Mouse (Mus musculus) erythroblast, embryonic 14.5 days (primary cell): ENCODE results near the gene Rrp12. TPM values are rescaled to one million over a fixed set of nuclear protein-coding genes. Genes with fewer than 3 reads are reported as not detected.
"Not testable (repeated sequence)": the region's sequence is repeated elsewhere in the genome, so short reads cannot be mapped to it uniquely, and the experiment has no call there.

Experiments
- H3K27me3 ChIP-seq: 2 replicates; pipeline ENCODE4 v1.6.1; 2012; ENCODE audit warnings: inconsistent platforms; ENCODE audit not compliant: control insufficient read depth
- H3K36me3 ChIP-seq: 2 replicates; pipeline ENCODE4 v1.6.1; 2012; ENCODE audit warnings: mild to moderate bottlenecking, inconsistent platforms; ENCODE audit not compliant: control insufficient read depth
- H3K4me1 ChIP-seq: 2 replicates; pipeline ENCODE4 v1.6.1; 2012; ENCODE audit warnings: inconsistent platforms; ENCODE audit not compliant: control insufficient read depth
- H3K4me3 ChIP-seq: replicated peaks from 2 replicates; pipeline ENCODE3; 2012; ENCODE audit warnings: moderate library complexity, mild to moderate bottlenecking, inconsistent platforms
- H3K9me3 ChIP-seq: 2 replicates; pipeline ENCODE4 v1.6.1; 2012; ENCODE audit warnings: low read length, inconsistent platforms, mixed read lengths; ENCODE audit not compliant: control insufficient read depth
- GATA1 ChIP-seq: IDR thresholded peaks from 2 replicates; pipeline ENCODE4 v1.6.1; 2012; ENCODE audit warnings: low read length, inconsistent platforms, mixed read lengths
- TAL1 ChIP-seq: IDR thresholded peaks from 3 replicates; pipeline ENCODE4 v1.6.1; 2012; ENCODE audit warnings: low read length, inconsistent platforms, mixed read lengths
- polyA plus RNA-seq: library from polyadenylated mRNA; stranded (reverse); fragments of >175 nt; gene quantifications from 2 replicates; pipeline ENCODE4 v1.2.3, GENCODE M21; 2012

The Rrp12 gene
- polyA plus RNA-seq, 1 experiment = 1.1 TPM

- H3K4me1 ChIP-seq = no peaks in the 10 kb centered on the region
- TF ChIP-seq GATA1 (no peak), TAL1 (no peak)
- no peak overlapping the region for H3K4me3 ChIP-seq
- no peaks in the 10 kb centered on the region for H3K9me3 ChIP-seq
- H3K27me3 ChIP-seq = no peaks in the 10 kb centered on the region
- H3K36me3 ChIP-seq = peaks cover 80% of the 10 kb centered on the region
Measured at GRCm38 (mm10) chr19:41919471-41919870, 23.5 kb upstream of the Rrp12 start.

DNA sequence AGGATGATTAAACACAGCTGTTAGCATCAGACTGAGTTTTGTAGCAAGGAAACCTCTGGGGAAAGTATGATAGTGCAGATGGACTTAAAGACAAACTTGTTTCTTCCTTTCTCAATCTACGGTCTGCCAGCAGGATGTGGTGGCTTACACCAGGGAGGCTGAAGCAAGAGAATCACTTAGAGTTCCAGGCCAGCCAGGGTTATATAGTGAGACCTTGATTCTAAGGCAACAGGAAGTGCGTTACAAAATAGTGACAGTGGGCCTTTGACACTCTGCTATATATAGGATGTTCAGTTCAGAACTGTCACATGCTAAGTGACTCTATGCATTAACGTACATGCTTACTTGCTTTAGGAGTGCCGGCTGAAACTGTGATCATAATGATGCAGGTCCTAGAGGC, 20.9 kb upstream of the Rrp12 start:
- TF ChIP-seq GATA1 (no peak), TAL1 (no peak)
- H3K9me3 ChIP-seq = no peaks in the 10 kb centered on the region
- no peaks in the 10 kb centered on the region for H3K27me3 ChIP-seq
- H3K4me3 ChIP-seq = no peak overlapping the region
- H3K4me1 ChIP-seq = peaks cover 25% of the 10 kb centered on the region
- H3K36me3 ChIP-seq = peaks cover 55% of the 10 kb centered on the region

GRCm38 (mm10) chr19:41915294-41915693, 19.3 kb upstream of the Rrp12 start:
- Histone ChIP-seq H3K27me3 (no peaks in the 10 kb centered on the region), H3K36me3 (peaks cover 39% of the 10 kb centered on the region), H3K9me3 (no peaks in the 10 kb centered on the region), H3K4me3 (no peak overlapping the region), H3K4me1 (peaks cover 35% of the 10 kb centered on the region)
- TF ChIP-seq TAL1 = no peak
- no peak for TF ChIP-seq GATA1

GRCm38 (mm10) chr19:41914592-41914882, 18.6 kb upstream of the Rrp12 start:
- H3K27me3 ChIP-seq, H3K4me3 ChIP-seq, H3K9me3 ChIP-seq: not testable (repeated sequence)
- Histone ChIP-seq H3K36me3 (peaks cover 36% of the 10 kb centered on the region), H3K4me1 (peaks cover 37% of the 10 kb centered on the region)

GRCm38 (mm10) chr19:41913774-41914591, 18.0 kb upstream of the Rrp12 start:
- peak overlapping the region; percentile 14 for H3K4me3 ChIP-seq
- peaks cover 41% of the 10 kb centered on the region for H3K4me1 ChIP-seq
- H3K9me3 ChIP-seq = no peaks in the 10 kb centered on the region
- H3K36me3 ChIP-seq = peaks cover 30% of the 10 kb centered on the region
- TF ChIP-seq GATA1 (no peak), TAL1 (no peak)
- H3K27me3 ChIP-seq = no peaks in the 10 kb centered on the region

DNA sequence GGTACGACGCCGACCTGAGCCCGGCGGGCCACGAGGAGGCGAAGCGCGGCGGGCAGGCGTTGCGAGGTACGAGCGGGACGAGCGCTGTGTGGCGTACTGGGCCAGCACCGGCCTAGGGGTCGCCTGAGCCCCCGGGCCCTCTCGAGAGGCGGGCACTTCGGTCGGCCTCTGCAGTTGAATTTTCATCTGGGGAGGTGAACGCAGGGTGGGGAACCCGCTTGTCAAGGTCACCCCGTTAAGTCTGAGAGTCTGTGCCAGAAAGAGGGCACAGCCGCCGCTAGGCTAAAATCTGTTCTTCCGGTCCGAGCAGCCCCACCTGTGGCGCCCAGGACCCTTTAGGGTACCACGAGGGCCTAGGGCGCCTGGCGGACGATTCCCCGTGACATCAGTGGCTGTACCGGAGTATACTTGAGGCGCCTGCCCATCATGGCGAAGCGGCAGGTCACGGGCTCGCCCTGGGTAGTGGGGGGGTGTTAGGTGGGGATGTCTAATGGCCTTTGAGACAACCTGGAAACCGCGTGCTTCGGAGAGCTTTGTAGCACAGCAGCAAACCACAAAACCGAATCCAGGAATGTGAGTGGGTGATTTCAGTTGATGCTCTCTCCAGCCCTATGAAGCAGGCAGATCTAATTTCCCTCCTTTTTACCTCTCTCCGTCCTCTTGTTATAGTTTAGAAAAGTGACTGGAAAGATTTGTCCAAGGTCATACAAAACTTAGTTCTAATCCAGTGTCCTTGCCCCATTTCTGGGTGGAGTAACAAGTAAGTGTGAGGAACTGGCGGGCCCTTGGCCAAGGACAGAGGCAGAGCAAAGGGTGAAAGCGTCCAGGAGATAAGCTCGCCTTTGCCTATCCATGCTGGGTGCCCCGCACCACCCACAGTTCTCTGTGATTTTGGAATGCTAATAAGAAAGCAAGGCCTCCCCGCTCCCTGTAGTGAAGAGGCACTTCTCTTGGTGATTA, 16.4 kb upstream of the Rrp12 start:
- no peaks in the 10 kb centered on the region for H3K9me3 ChIP-seq
- H3K27me3 ChIP-seq = no peaks in the 10 kb centered on the region
- peaks cover 24% of the 10 kb centered on the region for H3K36me3 ChIP-seq
- H3K4me1 ChIP-seq = peaks cover 53% of the 10 kb centered on the region
- TF ChIP-seq GATA1 (no peak), TAL1 (no peak)
- peak overlapping the region; percentile 66 for H3K4me3 ChIP-seq

- Histone ChIP-seq H3K4me3 (peak within 1 kb of the TSS; percentile 66), H3K4me1 (peaks cover 62% of the 10 kb centered on the region), H3K36me3 (peaks cover 14% of the 10 kb centered on the region), H3K27me3 (no peaks in the 10 kb centered on the region), H3K9me3 (no peaks in the 10 kb centered on the region)
- TF ChIP-seq TAL1 = no peak
- no peak for TF ChIP-seq GATA1
Measured at GRCm38 (mm10) chr19:41911178-41912073, 15.5 kb upstream of the Rrp12 start, which contains the start of gene Pgam1. TSS of gene Pgam1 (plus strand) at chr19:41911923.

DNA sequence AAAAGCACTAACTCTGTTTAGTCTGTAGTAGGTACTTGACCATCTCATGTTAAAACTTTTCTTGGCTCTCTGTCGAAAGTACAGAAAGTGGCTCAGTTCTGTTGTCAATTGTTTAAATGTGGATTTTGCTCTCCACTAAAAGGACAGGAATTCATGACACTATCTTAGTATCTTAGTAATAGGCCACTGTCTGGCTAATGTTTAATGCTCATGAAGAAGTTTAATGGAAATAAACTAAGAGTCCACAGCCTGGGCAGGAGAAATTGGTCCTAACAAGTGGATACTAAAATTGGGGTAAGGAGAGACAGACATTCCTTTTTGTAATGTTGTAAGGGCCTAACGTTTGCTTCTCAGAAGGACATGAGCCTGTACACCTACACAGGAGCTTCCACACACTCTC, 14.4 kb upstream of the Rrp12 start:
- Histone ChIP-seq H3K4me1 (peaks cover 73% of the 10 kb centered on the region), H3K9me3 (no peaks in the 10 kb centered on the region), H3K36me3 (peaks cover 5% of the 10 kb centered on the region), H3K27me3 (no peaks in the 10 kb centered on the region), H3K4me3 (no peak overlapping the region)
- TF ChIP-seq GATA1 (no peak), TAL1 (no peak)

DNA sequence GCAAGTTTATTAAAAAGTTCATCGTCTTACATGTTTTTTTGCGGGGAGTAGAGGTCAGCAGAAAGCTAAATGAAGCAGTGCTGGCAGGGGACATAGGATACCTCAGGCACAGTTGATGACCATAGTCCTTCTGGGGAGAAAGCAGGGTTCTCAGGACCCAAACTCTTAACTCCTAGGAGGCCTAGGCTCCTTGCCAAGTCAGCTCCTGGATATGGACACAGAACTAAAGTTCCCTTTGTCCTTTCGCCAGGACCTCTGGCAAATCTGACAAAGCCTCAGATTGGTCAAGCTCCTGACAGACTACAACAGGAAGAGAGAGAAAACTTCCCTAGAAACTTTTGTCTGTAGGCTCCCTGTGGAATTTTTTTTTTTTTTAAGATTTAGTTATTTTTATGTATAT, 12.8 kb upstream of the Rrp12 start:
- TF ChIP-seq TAL1 (no peak), GATA1 (no peak)
- Histone ChIP-seq H3K27me3 (no peaks in the 10 kb centered on the region), H3K36me3 (no peaks in the 10 kb centered on the region), H3K4me3 (no peak overlapping the region), H3K4me1 (peaks cover 74% of the 10 kb centered on the region), H3K9me3 (no peaks in the 10 kb centered on the region)
